Mouse (Mus musculus): ENCODE measurements around the gene Tmem273.

- TF ChIP-seq CTCF (IDR thresholded peaks at IDR 0.05 in 2 of 3, conservative IDR thresholded peaks at IDR 0.05 in 1 of 3; ENCODE audit: control insufficient read depth in 1 of 3, insufficient read depth in 1 of 3, low read depth in 2 of 3, low read length in 3 of 3, poor library complexity in 1 of 3, severe bottlenecking in 1 of 3) (no peak), GATA1 (IDR thresholded peaks at IDR 0.05; ENCODE audit: low read depth, low read length) (no peak), MYC (IDR thresholded peaks at IDR 0.05; ENCODE audit: low read depth, low read length) (no peak)
Observed at GRCm38 (mm10) chr14:32856681-32857328, 71.0 kb downstream of the Tmem273 start, which contains the start of gene Vstm4.
